Mouse (Mus musculus) c-Kit-positive CD71-negative TER-119-negative erythroid progenitor cells, embryonic 14.5 days (primary cell): ENCODE measurements at regions not wholly inside any gene's neighbourhood (a gene's known extent, or its start where the extent isn't known, plus 50 kb on each side); places are given as distances from the start of the nearest gene placed in this dataset.

Experiments
- DNase-seq: peaks from one replicate; pipeline ENCODE4 v3.0.0-alpha.2; 2013; ENCODE audit warnings: low read depth

- peak; percentile 12 for DNase-seq
Measured at GRCm38 (mm10) chrX:107477066-107477465, 73.9 kb upstream of the Itm2a start.

- no peak for DNase-seq
Measured at GRCm38 (mm10) chrX:107469242-107469641, 66.1 kb upstream of the Itm2a start.
